Mouse (Mus musculus): ENCODE measurements around the gene Mmachc.
"Not testable (repeated sequence)": the region's sequence is repeated elsewhere in the genome, so short reads cannot be mapped to it uniquely, and the experiment has no call there.

Gene Mmachc

GRCm38 (mm10) chr4:116689309-116689876, 18.8 kb downstream of the Mmachc start:
- DNase-seq (ENCODE audit: low read depth) = no peak

GRCm38 (mm10) chr4:116687041-116687440, 21.2 kb downstream of the Mmachc start:
- DNase-seq (ENCODE audit: low read depth) = no peak

- peak; percentile 89 for DNase-seq (ENCODE audit: low read depth)
Observed at GRCm38 (mm10) chr4:116685402-116686061, 22.7 kb downstream of the Mmachc start, which contains the start of gene Prdx1. Prdx1 (plus strand) TSS chr4:116685544.

GRCm38 (mm10) chr4:116684665-116685064, 23.5 kb downstream of the Mmachc start:
- DNase-seq (ENCODE audit: low read depth) = no peak

DNA sequence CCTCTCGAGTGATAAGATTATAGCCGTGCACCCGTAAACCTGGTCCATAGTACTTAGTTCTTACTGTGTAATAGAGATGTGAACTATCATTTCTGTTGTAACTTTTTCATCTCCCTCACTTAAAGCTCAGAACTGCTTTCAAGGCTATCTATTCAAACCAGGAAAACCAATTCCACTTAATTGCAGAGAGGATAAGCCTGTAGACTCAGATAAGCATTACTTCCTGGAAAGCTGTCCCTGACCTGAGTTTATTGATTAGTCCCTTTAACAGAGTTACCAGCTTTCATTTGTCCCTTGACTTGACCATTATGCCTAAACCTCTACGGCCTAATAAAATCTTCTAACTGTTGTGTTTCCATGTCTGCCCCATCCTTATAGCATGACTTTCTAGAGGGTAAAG, 24.2 kb downstream of the Mmachc start:
- DNase-seq (ENCODE audit: low read depth) = no peak

GRCm38 (mm10) chr4:116680521-116680920, 27.7 kb downstream of the Mmachc start:
- not testable (repeated sequence) for DNase-seq (ENCODE audit: low read depth)

DNA sequence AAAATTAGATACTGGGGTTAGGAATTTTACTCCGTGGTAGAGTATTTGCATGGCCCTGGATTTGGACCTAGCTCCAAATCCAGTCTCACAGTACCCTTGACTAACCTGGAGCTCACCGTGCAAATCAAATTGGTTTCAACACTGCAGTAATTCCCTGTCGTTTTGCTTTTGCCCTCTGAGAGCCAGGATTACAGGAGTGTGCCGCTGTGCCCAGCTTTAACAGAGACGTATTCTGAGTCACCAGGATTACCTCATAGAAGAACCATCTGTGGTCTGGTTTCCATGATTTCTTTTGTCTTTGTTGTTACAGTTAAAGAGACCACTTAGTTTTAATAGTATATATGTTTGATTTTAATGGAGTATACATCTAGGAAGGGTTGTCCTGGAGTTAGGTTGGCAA, 29.1 kb downstream of the Mmachc start:
- no peak for DNase-seq (ENCODE audit: low read depth)

DNA sequence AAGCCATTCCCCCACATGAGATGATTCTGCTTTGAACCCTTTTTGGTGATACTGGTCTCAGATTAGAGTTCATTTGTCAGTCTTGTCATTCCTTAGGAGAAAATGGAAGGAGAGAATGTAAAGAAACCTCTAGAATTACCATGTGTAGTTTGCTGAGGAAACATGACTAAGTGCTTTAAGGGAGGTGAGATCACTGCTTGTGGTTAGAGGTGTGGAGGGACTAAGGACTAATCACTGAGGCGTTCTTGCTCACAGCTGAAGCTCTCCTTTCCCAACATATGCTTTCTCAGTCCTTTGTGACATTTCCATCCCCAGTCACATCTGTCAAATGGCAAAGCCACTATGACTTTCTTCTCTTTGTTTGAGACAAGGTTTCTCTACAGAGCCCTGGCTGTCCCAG, 30.4 kb downstream of the Mmachc start:
- DNase-seq (ENCODE audit: low read depth) = no peak

DNA sequence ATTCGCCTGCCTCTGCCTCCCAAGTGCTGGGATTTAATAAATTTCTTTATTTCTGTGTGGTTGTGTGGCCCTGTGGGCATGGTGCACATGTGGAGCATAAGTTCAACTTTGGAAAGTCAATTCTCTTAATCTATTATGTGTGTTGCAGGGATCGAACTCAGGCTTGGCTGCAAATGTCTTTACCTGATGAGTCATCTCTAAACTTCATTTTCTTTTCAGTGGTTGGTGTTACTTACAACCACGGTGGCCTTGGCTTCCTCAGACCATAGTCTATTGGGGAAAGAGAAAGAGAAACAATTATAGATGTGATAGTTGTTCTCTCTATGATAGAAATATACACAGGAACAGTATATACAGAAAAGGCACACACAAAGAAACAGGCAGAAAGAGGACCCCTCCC, 32.2 kb downstream of the Mmachc start:
- DNase-seq (ENCODE audit: low read depth) = no peak

DNA sequence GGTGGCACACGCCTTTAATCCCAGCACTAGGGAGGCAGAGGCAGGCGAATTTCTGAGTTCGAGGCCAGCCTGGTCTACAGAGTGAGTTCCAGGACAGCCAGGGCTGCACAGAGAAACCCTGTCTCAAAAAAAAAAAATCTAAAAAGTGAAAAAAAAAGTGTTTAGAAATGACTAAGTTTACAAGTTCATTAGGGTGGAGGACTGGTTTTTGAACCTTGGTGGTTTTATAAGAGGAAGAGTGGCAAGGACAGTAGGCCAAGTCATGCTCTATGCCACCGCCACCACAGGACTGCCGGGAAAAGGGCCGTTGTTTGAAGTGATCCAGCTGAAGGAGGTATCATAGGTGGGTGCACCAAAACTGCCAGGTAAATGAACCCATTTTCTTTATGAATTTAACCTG, 33.4 kb downstream of the Mmachc start:
- not testable (repeated sequence) for DNase-seq (ENCODE audit: low read depth)

DNA sequence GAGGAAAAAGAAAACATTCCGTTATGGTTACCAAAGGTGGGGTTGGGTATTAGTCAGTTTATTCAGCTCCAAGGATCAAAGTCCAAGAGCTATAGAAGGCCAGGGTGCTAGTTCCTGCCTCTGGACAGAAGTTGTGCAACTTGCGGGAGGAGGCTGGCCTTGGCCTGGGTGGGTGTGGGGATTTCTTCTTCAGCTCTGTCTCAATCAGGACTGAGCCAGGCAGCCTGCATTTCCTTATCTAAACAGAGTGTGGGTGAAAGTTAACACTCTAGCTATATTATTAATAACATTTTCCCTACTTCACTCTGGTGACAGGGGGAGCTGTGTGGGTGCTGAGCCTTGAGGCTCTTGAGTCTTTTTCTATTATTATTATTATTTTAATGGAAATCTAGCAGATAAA, 35.4 kb downstream of the Mmachc start:
- no peak for DNase-seq (ENCODE audit: low read depth)

DNA sequence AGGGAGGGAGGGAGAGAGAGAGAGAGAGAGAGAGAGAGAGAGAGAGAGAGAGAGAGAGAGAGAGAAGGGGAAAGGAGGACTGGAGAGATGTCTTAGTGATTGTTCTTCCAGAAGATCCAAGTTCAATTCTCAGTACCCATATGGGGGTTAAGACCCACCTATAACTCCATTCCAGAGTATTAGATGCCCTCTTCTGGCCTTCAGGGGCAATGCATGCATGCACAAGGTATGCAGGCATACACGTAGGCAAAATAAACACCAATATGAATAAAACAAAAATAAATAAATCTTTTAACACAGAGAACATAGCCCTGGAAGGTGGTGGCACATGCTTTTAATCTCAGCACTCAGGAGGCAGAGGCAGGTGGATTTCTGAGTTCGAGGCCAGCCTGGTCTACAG, 38.9 kb downstream of the Mmachc start:
- no peak for DNase-seq (ENCODE audit: low read depth)

DNA sequence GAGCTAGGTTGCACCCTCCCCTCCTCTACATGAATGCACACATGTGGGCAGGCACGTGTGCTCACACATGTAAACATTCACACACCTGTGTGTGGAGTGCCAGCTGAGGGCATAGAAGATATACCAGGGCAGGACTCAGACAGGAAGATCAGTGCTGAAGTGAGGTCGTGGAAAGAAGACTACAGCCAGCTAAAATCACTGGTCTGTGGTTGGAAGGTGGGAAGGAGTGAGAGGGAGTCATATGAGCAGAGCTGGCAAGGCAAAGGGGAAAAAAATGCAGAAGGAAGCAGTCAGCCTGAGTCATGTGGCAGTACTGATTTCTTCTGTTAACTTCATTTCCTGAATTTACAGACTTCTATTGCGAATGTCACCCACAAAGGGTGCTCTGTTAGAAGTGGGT, 40.1 kb downstream of the Mmachc start:
- no peak for DNase-seq (ENCODE audit: low read depth)

GRCm38 (mm10) chr4:116666625-116667024, 41.6 kb downstream of the Mmachc start:
- no peak for DNase-seq (ENCODE audit: low read depth)

- no peak for DNase-seq (ENCODE audit: low read depth)
Observed at GRCm38 (mm10) chr4:116661998-116662397, 46.2 kb downstream of the Mmachc start.

GRCm38 (mm10) chr4:116660829-116661228, 47.4 kb downstream of the Mmachc start:
- no peak for DNase-seq (ENCODE audit: low read depth)

GRCm38 (mm10) chr4:116659916-116660315, 48.3 kb downstream of the Mmachc start:
- not testable (repeated sequence) for DNase-seq (ENCODE audit: low read depth)

GRCm38 (mm10) chr4:116659474-116659873, 48.7 kb downstream of the Mmachc start:
- DNase-seq (ENCODE audit: low read depth) = no peak

DNA sequence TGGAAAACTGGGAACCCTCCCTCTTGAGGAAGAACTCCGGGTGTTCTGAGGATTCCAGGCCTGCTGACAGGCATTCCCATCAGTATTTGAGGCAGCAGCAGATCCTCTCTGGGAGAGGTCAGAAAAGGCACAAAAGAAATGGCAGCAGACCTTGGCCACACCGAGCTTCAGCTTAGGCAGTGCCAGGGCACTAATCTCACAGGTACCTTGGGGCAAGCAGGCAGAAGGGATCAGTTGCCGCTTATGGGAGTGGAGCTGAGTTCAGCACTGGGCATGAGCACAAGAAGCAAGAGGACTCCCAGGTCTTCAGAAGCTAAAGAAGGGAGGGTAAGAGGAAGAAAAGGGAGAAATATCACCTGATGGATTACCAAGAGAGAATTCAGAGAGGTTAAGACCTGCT, 50.2 kb downstream of the Mmachc start:
- no peak for DNase-seq (ENCODE audit: low read depth)

DNA sequence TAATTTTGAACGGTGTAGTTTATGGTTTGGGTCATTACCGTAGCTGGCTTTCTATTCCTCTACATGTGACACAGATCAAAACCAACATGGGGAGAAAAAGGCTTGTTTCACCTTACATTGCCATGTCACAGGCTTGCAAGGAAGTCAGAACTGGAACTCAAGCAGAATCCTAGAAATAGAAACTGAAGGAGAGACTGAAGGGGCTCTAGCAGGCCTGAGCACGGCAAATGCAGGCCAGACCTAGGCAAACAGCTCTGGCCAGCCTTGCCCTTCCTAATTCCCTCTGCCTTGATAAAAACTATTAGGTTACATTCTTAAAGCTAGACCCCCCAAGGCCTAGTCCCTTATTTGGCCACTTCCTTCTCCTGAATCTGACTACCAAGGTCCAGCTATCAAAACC, 52.5 kb downstream of the Mmachc start:
- no peak for DNase-seq (ENCODE audit: low read depth)

DNA sequence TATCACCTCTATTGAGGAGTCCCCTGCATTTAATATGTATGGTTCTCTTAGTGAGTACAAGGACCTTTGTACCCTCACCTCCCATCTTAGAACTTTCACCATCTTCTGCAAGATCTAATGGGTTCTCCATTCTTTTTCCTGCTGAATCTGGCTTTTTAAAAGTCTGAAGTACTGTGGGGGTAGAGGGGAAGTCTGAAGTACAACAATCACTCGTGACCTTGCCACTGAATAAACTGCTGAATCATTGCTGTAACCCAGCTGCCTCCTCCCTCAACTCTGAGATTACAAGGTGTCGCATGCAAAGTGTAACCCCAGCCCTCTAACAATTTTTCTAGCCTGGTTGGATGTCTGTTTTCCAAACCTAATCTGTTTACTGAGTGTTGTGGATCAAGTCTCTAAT, 53.1 kb downstream of the Mmachc start:
- no peak for DNase-seq (ENCODE audit: low read depth)

DNA sequence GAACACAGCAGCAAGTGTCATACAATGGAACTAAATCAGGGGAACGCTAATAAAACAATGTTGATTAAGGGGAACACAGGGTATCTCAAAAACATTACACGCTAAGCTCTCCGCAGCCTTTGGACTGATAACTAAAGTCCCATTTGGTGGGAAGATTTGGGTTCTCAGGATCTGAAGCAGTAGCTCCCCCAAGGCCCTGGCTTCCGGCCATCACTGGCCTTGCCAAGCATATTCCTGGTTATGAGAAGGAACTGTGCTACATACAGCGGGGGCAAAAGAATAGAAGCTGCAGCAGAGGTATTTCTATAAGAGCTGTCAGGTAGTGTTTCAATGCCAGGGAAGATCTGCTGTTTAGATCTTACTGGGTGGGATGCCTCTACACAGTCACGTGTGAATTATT, 55.0 kb downstream of the Mmachc start:
- DNase-seq (ENCODE audit: low read depth) = no peak
